Mouse (Mus musculus) hindbrain, embryonic 14.5 days (tissue): ENCODE results near the gene C1s1. TPM values are rescaled to one million over a fixed set of nuclear protein-coding genes. Genes with fewer than 3 reads are reported as not detected.
"Not testable (repeated sequence)": the region's sequence is repeated elsewhere in the genome, so short reads cannot be mapped to it uniquely, and the experiment has no call there.

Experiments
- ATAC-seq: fragments of 200-750 bp; cut with Nextera tagmentation; 2 replicates; pipeline ENCODE4 v1.8.0; 2017; ENCODE audit warnings: moderate number of reproducible peaks, mild to moderate bottlenecking, moderate TSS enrichment, moderate library complexity; ENCODE audit not compliant: low FRiP score
- DNase-seq: peaks from one replicate; pipeline ENCODE4 v3.0.0-alpha.2; 2015; ENCODE audit warnings: low spot score
- H3K27ac ChIP-seq: fragments of 300-500 bp; sonication (generic); 2 replicates; pipeline ENCODE4 v1.5.1; 2014; ENCODE audit warnings: mild to moderate bottlenecking, moderate library complexity
- H3K27me3 ChIP-seq: fragments of 300-500 bp; sonication (generic); 2 replicates; pipeline ENCODE4 v1.6.1; 2014; ENCODE audit warnings: mild to moderate bottlenecking, low read length, mixed read lengths; ENCODE audit not compliant: control insufficient read depth, insufficient read depth
- H3K36me3 ChIP-seq: fragments of 300-500 bp; sonication (generic); replicated peaks from 2 replicates; pipeline ENCODE4 v1.6.1; 2014; ENCODE audit not compliant: control insufficient read depth, insufficient read depth
- H3K4me1 ChIP-seq: fragments of 300-500 bp; sonication (generic); replicated peaks from 2 replicates; pipeline ENCODE4 v1.6.1; 2014; ENCODE audit warnings: antibody characterized with exemption, low read length, mixed read lengths; ENCODE audit not compliant: control insufficient read depth, insufficient read depth
- H3K4me2 ChIP-seq: fragments of 300-500 bp; sonication (generic); replicated peaks from 2 replicates; pipeline ENCODE4 v1.6.1; 2014; ENCODE audit warnings: mild to moderate bottlenecking, moderate library complexity
- H3K4me3 ChIP-seq: fragments of 300-500 bp; sonication (generic); replicated peaks from 2 replicates; pipeline ENCODE4 v1.5.1; 2014; ENCODE audit warnings: mild to moderate bottlenecking, low read length
- H3K9ac ChIP-seq: fragments of 300-500 bp; sonication (generic); 2 replicates; pipeline ENCODE4 v1.6.1; 2014
- H3K9me3 ChIP-seq: fragments of 300-500 bp; sonication (generic); 2 replicates; pipeline ENCODE4 v1.6.1; 2016; ENCODE audit warnings: low read length; ENCODE audit not compliant: control insufficient read depth
- WGBS: fragments of 180-500 bp; shearing (Covaris S2); extraction: QIAGEN DNeasy Blood & Tissue Kit; methylation state at CpG from one replicate; pipeline ENCODE4 v1.1.7; 2014; 5-methylcytosine and 5-hydroxymethylcytosine counted together
- polyA plus RNA-seq: library from polyadenylated mRNA; unstranded; fragments of >200 nt; fragmentation: Nextera tagmentation; extraction: Ambion mirVana; gene quantifications from 2 replicates; pipeline ENCODE4 v1.2.1, GENCODE M21; 2014

Gene C1s1
- polyA plus RNA-seq, 1 experiment from 2014 or later, result 0.59 TPM

- H3K27me3 ChIP-seq, H3K9me3 ChIP-seq, H3K4me3 ChIP-seq, H3K9ac ChIP-seq, H3K4me1 ChIP-seq, DNase-seq, H3K27ac ChIP-seq, ATAC-seq, H3K36me3 ChIP-seq, H3K4me2 ChIP-seq: not testable (repeated sequence)
- 85% methylated on average over 4 of the region's 4 CpGs for WGBS
Measured at GRCm38 (mm10) chr6:124561156-124561555, 19.0 kb upstream of the C1s1 start.

GRCm38 (mm10) chr6:124555956-124556355 lies 13.8 kb upstream of the C1s1 start:
- H3K27me3 ChIP-seq, ATAC-seq, H3K9ac ChIP-seq, H3K4me3 ChIP-seq, H3K4me1 ChIP-seq, DNase-seq, H3K36me3 ChIP-seq, H3K9me3 ChIP-seq, H3K4me2 ChIP-seq, H3K27ac ChIP-seq: not testable (repeated sequence)
- 84% methylated on average over 2 of the region's 2 CpGs for WGBS

GRCm38 (mm10) chr6:124552766-124553165 lies 10.6 kb upstream of the C1s1 start:
- no peak overlapping the region for H3K27ac ChIP-seq
- ATAC-seq (no peak), DNase-seq (no peak)
- no peak overlapping the region for H3K9ac ChIP-seq
- no peak overlapping the region for H3K4me3 ChIP-seq
- no peaks in the 10 kb centered on the region for H3K4me1 ChIP-seq
- no peaks in the 10 kb centered on the region for H3K36me3 ChIP-seq
- H3K4me2 ChIP-seq, result no peak overlapping the region
- no peaks in the 10 kb centered on the region for H3K27me3 ChIP-seq
- H3K9me3 ChIP-seq, result peaks cover 7% of the 10 kb centered on the region
- WGBS, result 73% methylated on average over 22 of the region's 22 CpGs

- WGBS, result 90% methylated on average over 3 of the region's 3 CpGs
- H3K27ac ChIP-seq, result no peak overlapping the region
Measured at GRCm38 (mm10) chr6:124549023-124549550, 6.9 kb upstream of the C1s1 start.

GRCm38 (mm10) chr6:124547979-124548378 lies 5.8 kb upstream of the C1s1 start:
- not testable (repeated sequence) for H3K9ac ChIP-seq, H3K27me3 ChIP-seq, H3K36me3 ChIP-seq, H3K4me1 ChIP-seq, H3K4me3 ChIP-seq, H3K4me2 ChIP-seq, H3K27ac ChIP-seq, H3K9me3 ChIP-seq, DNase-seq, ATAC-seq
- WGBS, result 97% methylated on average over 2 of the region's 3 CpGs

More at GRCm38 (mm10) chr6:124549023-124549550, 6.9 kb upstream of the C1s1 start:
- Histone ChIP-seq H3K9me3 (peaks cover 7% of the 10 kb centered on the region), H3K27me3 (no peaks in the 10 kb centered on the region), H3K4me1 (no peaks in the 10 kb centered on the region), H3K9ac (no peak overlapping the region), H3K36me3 (no peaks in the 10 kb centered on the region), H3K4me2 (no peak overlapping the region), H3K4me3 (no peak overlapping the region)
- ATAC-seq, result no peak
- DNase-seq, result no peak

GRCm38 (mm10) chr6:124545425-124545824 lies 3.3 kb upstream of the C1s1 start:
- 0 out of 2 replicates have a peak, but pooled peaks cover 2% of the 10 kb centered on the region for H3K9me3 ChIP-seq
- no peaks in the 10 kb centered on the region for H3K36me3 ChIP-seq
- ATAC-seq (no peak), DNase-seq (no peak)
- no peak overlapping the region for H3K4me2 ChIP-seq
- H3K9ac ChIP-seq, result no peak overlapping the region
- no peaks in the 10 kb centered on the region for H3K4me1 ChIP-seq
- no peak overlapping the region for H3K4me3 ChIP-seq
- H3K27ac ChIP-seq, result no peak overlapping the region
- 89% methylated on average over 2 of the region's 2 CpGs for WGBS
- no peaks in the 10 kb centered on the region for H3K27me3 ChIP-seq

GRCm38 (mm10) chr6:124544466-124544865 lies 2.3 kb upstream of the C1s1 start:
- Histone ChIP-seq H3K4me1 (no peaks in the 10 kb centered on the region), H3K27ac (no peak overlapping the region), H3K4me2 (no peak overlapping the region), H3K9me3 (no peaks in the 10 kb centered on the region), H3K4me3 (no peak overlapping the region), H3K9ac (no peak overlapping the region), H3K27me3 (no peaks in the 10 kb centered on the region), H3K36me3 (no peaks in the 10 kb centered on the region)
- WGBS, result 93% methylated on average over 5 of the region's 6 CpGs
- DNase-seq (no peak), ATAC-seq (no peak)

GRCm38 (mm10) chr6:124541176-124541575 lies 983 bp downstream of the C1s1 start:
- H3K9ac ChIP-seq, DNase-seq, H3K9me3 ChIP-seq, H3K4me1 ChIP-seq, H3K27ac ChIP-seq, ATAC-seq, H3K36me3 ChIP-seq, H3K4me3 ChIP-seq, H3K27me3 ChIP-seq, H3K4me2 ChIP-seq: not testable (repeated sequence)
- WGBS, result 94% methylated on average over 2 of the region's 2 CpGs

GRCm38 (mm10) chr6:124536125-124536829 lies 5.9 kb downstream of the C1s1 start:
- not testable (repeated sequence) for H3K4me2 ChIP-seq, H3K36me3 ChIP-seq, H3K4me1 ChIP-seq, DNase-seq, H3K27me3 ChIP-seq, H3K27ac ChIP-seq, H3K9ac ChIP-seq, ATAC-seq, H3K9me3 ChIP-seq, H3K4me3 ChIP-seq
- 83% methylated on average over 8 of the region's 8 CpGs for WGBS
